Mouse (Mus musculus): Measurements from ENCODE around the gene Odf3b.

DNA sequence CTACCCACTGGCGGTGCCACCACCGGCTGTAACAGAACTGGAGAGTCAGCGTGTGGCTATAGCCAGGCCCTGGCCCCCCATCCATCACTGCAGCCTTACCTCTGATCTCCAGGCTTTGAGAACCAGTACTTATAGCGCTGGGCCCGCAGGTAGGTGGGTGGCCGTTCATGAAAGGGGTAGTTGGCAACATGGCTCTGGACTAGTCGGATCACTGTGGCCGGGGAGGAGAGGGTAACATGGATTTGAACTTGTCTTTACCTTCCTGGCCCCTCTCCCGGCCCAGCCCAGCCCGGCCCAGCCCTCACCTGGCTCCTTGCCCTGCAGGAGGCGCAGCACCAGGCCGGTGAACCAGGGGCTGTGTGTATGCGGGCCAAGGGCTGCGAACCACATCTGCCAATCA is 27.0 kb downstream of the Odf3b start:
- TF ChIP-seq CTCF (IDR thresholded peaks at IDR 0.05; ENCODE audit: low read depth) (no peak), EP300 (optimal IDR thresholded peaks at IDR 0.05) (no peak)
